18 mouse cellular contexts compared by ENCODE assay signal in the genomic region with DNA sequence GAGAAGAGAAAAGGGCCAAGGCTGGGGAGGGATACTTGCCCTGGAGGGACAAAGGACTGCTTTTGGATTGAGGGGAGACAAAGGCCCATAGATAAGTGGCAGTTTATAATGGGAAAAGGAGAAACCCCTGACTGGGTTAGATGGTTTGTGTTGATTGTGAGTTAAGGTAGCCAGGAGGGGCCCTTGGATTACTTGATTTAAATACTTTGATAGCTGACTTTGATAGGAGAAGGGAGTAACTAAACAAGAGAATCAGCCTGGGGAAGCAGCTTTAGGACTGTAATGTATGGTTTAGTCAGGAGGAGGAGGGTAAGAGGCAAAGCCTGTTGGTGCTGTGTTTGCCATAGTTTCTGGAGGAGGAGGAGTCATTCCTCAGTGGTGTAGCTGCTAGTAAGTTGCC. TPM values are rescaled to one million over a fixed set of nuclear protein-coding genes. Genes with fewer than 3 reads are reported as not detected.
"Had no signal": no experiment of that assay in that cellular context is flagged by ENCODE, and none has a peak within 500 bp of the region (broad histone marks: within the 10 kb centered on the region; RNA-seq: fewer than 3 reads in every experiment).

No protein-coding gene starts in this region.

- H3K4me2 ChIP-seq: liver, embryonic 13.5 days; lung, embryonic 15.5 days; midbrain, embryonic 13.5 days; stomach, embryonic 15.5 days had no signal

- DNase-seq: kidney, adult 9 months; kidney, postnatal 4 days; liver, embryonic 13.5 days; liver, postnatal 0 days; lung, postnatal 14 days; right cerebral cortex, postnatal 14 days; thymus, postnatal 36 days had no signal

- H3K4me1 ChIP-seq: stomach, embryonic 15.5 days had no signal

- H3K36me3 ChIP-seq: liver, embryonic 13.5 days; lung, embryonic 15.5 days; stomach, embryonic 15.5 days had no signal

- H3K9me3 ChIP-seq: limb, embryonic 10.5 days; liver, embryonic 13.5 days; lung, embryonic 15.5 days; megakaryocyte, embryonic 14.5 days; midbrain, embryonic 13.5 days; stomach, embryonic 15.5 days had no signal

- H3K27ac ChIP-seq: kidney, postnatal 0 days; layer of hippocampus, adult 2 months; limb, embryonic 10.5 days; liver, embryonic 13.5 days; lung, embryonic 15.5 days; macrophage; midbrain, embryonic 13.5 days; stomach, embryonic 15.5 days had no signal

- ATAC-seq: liver, postnatal 0 days; midbrain, embryonic 13.5 days had no signal

- H3K9ac ChIP-seq: liver, embryonic 13.5 days; liver, postnatal 0 days; lung, embryonic 15.5 days; midbrain, embryonic 13.5 days; stomach, embryonic 15.5 days had no signal

- H3K4me3 ChIP-seq: layer of hippocampus, adult 2 months; limb, embryonic 10.5 days; liver, embryonic 13.5 days; lung, embryonic 15.5 days; megakaryocyte, embryonic 14.5 days; midbrain, embryonic 13.5 days; stomach, embryonic 15.5 days had no signal

- H3K27me3 ChIP-seq: liver, embryonic 13.5 days; lung, embryonic 15.5 days; megakaryocyte, embryonic 14.5 days; midbrain, embryonic 13.5 days; stomach, embryonic 15.5 days had no signal

RNA-seq across cellular contexts. Expression of a gene that starts 5.1 kb away (rescaled TPM):
- total RNA-seq: layer of hippocampus, adult 2 months; left cerebral cortex, adult 18-20 months; monocyte, adult 5-6 weeks had no signal
- polyA plus RNA-seq: macrophage; spleen, adult 2 months had no signal

RNA-seq across cellular contexts. Expression of a gene that starts 35.5 kb away (rescaled TPM):
- total RNA-seq: monocyte, adult 5-6 weeks had no signal
- polyA plus RNA-seq: macrophage had no signal
